Mouse (Mus musculus) lung, postnatal 0 days (tissue): ENCODE results near the gene Tmem130. TPM values are rescaled to one million over a fixed set of nuclear protein-coding genes. Genes with fewer than 3 reads are reported as not detected.

Experiments
- ATAC-seq: fragments of 200-750 bp; cut with Nextera tagmentation; 2 replicates; pipeline ENCODE4 v1.8.0; 2017; ENCODE audit warnings: moderate library complexity
- DNase-seq: peaks from one replicate; pipeline ENCODE4 v3.0.0-alpha.2; 2016; ENCODE audit warnings: low spot score
- H3K27ac ChIP-seq: fragments of 300-500 bp; sonication (generic); 2 replicates; pipeline ENCODE4 v1.5.1; 2014; ENCODE audit warnings: antibody characterized with exemption, mild to moderate bottlenecking, low read length, mixed read lengths
- H3K27me3 ChIP-seq: fragments of 300-500 bp; sonication (generic); replicated peaks from 2 replicates; pipeline ENCODE4 v1.6.1; 2014; ENCODE audit warnings: low read length, mixed read lengths; ENCODE audit not compliant: insufficient read depth
- H3K36me3 ChIP-seq: fragments of 300-500 bp; sonication (generic); 2 replicates; pipeline ENCODE4 v1.6.1; 2014; ENCODE audit warnings: low read length, mixed read lengths; ENCODE audit not compliant: insufficient read depth
- H3K4me1 ChIP-seq: fragments of 300-500 bp; sonication (generic); 2 replicates; pipeline ENCODE4 v1.6.1; 2014; ENCODE audit warnings: antibody characterized with exemption, low read depth, low read length, mixed read lengths; ENCODE audit not compliant: insufficient read depth
- H3K4me2 ChIP-seq: fragments of 300-500 bp; sonication (generic); replicated peaks from 2 replicates; pipeline ENCODE4 v1.6.1; 2014; ENCODE audit warnings: low read depth, mild to moderate bottlenecking, low read length, moderate library complexity, mixed read lengths
- H3K4me3 ChIP-seq: fragments of 300-500 bp; sonication (generic); 2 replicates; pipeline ENCODE4 v1.5.1; 2014; ENCODE audit warnings: low read depth, low read length
- H3K9ac ChIP-seq: fragments of 300-500 bp; sonication (generic); replicated peaks from 2 replicates; pipeline ENCODE4 v1.6.1; 2014; ENCODE audit warnings: low read depth, mild to moderate bottlenecking
- H3K9me3 ChIP-seq: fragments of 300-500 bp; sonication (generic); 2 replicates; pipeline ENCODE4 v1.6.1; 2016; ENCODE audit warnings: low read length, mixed read lengths
- CTCF ChIP-seq: IDR thresholded peaks from 2 replicates; pipeline ENCODE4 v1.5.1; 2016; ENCODE audit warnings: antibody characterized with exemption, mild to moderate bottlenecking
- EP300 ChIP-seq: IDR thresholded peaks from 2 replicates; pipeline ENCODE4 v1.6.1; 2016; ENCODE audit warnings: antibody characterized with exemption, mild to moderate bottlenecking, control low read depth
- WGBS: fragments of 180-500 bp; shearing (Covaris S2); extraction: QIAGEN DNeasy Blood & Tissue Kit; methylation state at CpG from one replicate; pipeline ENCODE4 v1.1.7; 2014; 5-methylcytosine and 5-hydroxymethylcytosine counted together
- polyA plus RNA-seq: library from polyadenylated mRNA; unstranded; fragments of >200 nt; fragmentation: Nextera tagmentation; extraction: Ambion mirVana; gene quantifications from 2 replicates; pipeline ENCODE4 v1.2.1, GENCODE M21; 2015

The Tmem130 gene
- polyA plus RNA-seq, 1 experiment from 2014 or later, result 0.23 TPM

DNA sequence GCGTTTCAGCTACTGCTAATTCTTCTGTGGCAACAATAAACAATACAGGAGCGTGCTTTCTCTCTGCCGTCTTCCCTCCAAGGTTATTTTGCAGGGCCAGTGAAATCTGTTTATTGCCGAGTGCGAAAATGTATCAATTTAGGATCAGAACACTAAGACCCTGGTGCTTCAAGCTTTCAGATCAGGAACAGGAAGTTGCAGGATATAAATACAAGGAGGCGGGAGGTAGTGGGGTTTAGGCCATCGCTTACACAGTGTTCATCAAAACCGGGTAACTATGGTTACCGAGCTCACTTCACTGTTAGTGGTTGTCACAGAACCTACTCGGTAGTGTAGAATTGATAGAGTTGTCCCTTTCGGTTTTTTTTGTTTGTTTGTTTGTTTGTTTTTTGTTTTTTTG lies 5.0 kb upstream of the Tmem130 start:
- H3K4me2 ChIP-seq, result no peak overlapping the region
- no peak overlapping the region for H3K27ac ChIP-seq
- TF ChIP-seq EP300 (no peak), CTCF (no peak)
- no peaks in the 10 kb centered on the region; the same call in 1 of the 2 replicates for H3K36me3 ChIP-seq
- no peaks in the 10 kb centered on the region for H3K9me3 ChIP-seq
- peaks cover 10% of the 10 kb centered on the region; the same call in 1 of the 2 replicates for H3K4me1 ChIP-seq
- no peak overlapping the region for H3K4me3 ChIP-seq
- no peak overlapping the region for H3K9ac ChIP-seq
- DNase-seq (no peak), ATAC-seq (no peak)
- H3K27me3 ChIP-seq, result 0 out of 2 replicates have a peak, but pooled peaks cover 5% of the 10 kb centered on the region
- 63% methylated on average over 11 of the region's 11 CpGs for WGBS

DNA sequence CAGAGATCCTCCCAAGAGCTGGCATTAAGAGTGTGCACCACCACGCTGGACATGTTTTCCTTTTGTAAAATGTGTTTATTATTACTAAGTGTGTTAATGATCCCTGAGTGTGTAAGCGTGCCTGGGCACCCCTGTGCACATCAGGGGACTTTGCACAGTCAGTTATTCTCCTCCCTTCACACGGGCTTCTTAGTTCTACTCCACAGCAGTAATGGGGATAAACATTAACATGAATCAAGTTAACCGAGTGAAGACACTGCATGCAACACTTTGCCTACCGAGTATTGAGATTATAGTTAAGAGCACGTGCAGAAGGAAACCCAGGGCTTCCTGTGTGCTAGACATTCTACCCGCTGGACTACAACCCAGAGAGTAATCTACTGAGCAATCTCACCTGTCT lies 4.4 kb upstream of the Tmem130 start:
- no peak for ATAC-seq
- Histone ChIP-seq H3K27ac (no peak overlapping the region), H3K27me3 (peaks cover 11% of the 10 kb centered on the region; the same call in 1 of the 2 replicates), H3K9me3 (no peaks in the 10 kb centered on the region), H3K9ac (no peak overlapping the region), H3K36me3 (no peaks in the 10 kb centered on the region), H3K4me2 (no peak overlapping the region), H3K4me1 (peaks cover 10% of the 10 kb centered on the region; the same call in 1 of the 2 replicates), H3K4me3 (no peak overlapping the region)
- 54% methylated on average over 7 of the region's 7 CpGs for WGBS
- no peak for DNase-seq
- TF ChIP-seq CTCF (no peak), EP300 (no peak)

DNA sequence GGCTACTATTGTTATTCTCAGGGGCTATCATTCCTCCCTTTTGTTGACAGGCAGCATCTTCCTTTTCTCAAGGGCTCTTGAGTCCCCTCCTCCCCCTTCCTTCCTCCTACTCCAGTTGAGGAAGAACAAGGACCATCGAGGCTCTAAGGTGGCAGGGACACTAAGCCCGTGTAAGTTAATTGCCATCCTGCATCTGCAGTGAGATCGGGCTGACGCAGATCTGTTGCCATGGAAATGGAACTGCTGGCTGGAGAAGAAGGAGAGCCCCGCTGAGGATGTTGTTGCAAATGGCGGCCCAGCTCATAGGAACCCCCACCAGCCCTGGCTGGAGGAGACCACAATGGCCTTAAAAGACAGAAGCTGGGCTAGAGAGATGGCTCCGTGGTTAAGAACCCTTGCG lies 3.2 kb downstream of the Tmem130 start:
- 18% methylated on average over 8 of the region's 8 CpGs for WGBS
- Histone ChIP-seq H3K9me3 (no peaks in the 10 kb centered on the region), H3K9ac (no peak overlapping the region), H3K4me3 (no peak overlapping the region), H3K27me3 (peaks cover 13% of the 10 kb centered on the region; the same call in 1 of the 2 replicates), H3K27ac (no peak overlapping the region), H3K36me3 (no peaks in the 10 kb centered on the region), H3K4me2 (no peak overlapping the region), H3K4me1 (no peaks in the 10 kb centered on the region)
- DNase-seq (no peak), ATAC-seq (no peak)
- TF ChIP-seq EP300 (no peak), CTCF (no peak)

DNA sequence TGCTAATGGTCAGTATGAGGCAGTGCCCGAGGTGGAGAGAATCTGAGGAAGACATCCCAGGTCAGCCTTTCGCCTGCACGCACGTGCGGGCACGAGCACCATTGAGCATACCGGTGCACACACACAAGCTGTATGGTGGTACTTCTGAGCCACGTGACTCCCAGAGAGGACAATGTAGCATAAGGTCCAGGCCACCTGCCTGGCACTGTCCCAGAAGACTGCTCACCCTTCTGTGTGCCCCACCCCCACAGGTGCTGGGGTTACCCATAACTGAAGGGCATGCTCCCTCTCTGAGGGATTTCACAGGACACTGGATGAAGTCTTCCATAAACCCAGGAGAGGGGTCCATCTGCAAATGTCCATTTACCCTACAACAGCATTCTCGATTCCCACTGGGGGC lies 4.2 kb downstream of the Tmem130 start:
- TF ChIP-seq EP300, result no peak
- no peak for TF ChIP-seq CTCF
- Histone ChIP-seq H3K36me3 (no peaks in the 10 kb centered on the region), H3K9ac (no peak overlapping the region), H3K9me3 (no peaks in the 10 kb centered on the region), H3K27ac (no peak overlapping the region), H3K4me1 (no peaks in the 10 kb centered on the region), H3K4me2 (no peak overlapping the region), H3K27me3 (peaks cover 13% of the 10 kb centered on the region; the same call in 1 of the 2 replicates), H3K4me3 (no peak overlapping the region)
- ATAC-seq, result no peak
- DNase-seq, result no peak
- 86% methylated on average over 9 of the region's 9 CpGs for whole genome bisulfite sequencing

DNA sequence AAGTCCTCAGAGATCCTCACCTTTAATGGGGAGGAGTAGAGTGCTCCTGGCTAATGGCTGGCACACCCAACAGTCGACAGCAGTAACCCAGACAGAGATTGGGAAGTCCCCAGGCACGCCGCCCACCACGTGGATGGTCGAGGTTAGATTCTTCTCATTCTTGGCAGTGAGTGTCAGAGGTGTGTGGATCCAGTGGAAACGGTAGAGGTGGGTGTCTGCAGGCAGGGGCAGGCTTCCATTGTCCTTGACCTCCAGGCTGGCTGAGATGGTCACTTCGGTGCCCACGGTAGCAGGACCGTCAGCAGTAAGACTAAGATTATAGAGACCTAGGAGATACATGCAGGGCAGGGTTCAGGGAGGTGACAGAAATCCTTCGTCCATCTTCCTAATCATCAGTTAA lies 6.4 kb downstream of the Tmem130 start:
- WGBS, result 37% methylated on average over 10 of the region's 10 CpGs
- H3K9me3 ChIP-seq, result no peaks in the 10 kb centered on the region
- H3K4me2 ChIP-seq, result no peak overlapping the region
- DNase-seq (no peak), ATAC-seq (no peak)
- H3K4me3 ChIP-seq, result no peak overlapping the region
- no peaks in the 10 kb centered on the region for H3K27me3 ChIP-seq
- H3K4me1 ChIP-seq, result no peaks in the 10 kb centered on the region
- no peak overlapping the region for H3K27ac ChIP-seq
- no peak overlapping the region for H3K9ac ChIP-seq
- TF ChIP-seq EP300 (no peak), CTCF (no peak)
- no peaks in the 10 kb centered on the region for H3K36me3 ChIP-seq

DNA sequence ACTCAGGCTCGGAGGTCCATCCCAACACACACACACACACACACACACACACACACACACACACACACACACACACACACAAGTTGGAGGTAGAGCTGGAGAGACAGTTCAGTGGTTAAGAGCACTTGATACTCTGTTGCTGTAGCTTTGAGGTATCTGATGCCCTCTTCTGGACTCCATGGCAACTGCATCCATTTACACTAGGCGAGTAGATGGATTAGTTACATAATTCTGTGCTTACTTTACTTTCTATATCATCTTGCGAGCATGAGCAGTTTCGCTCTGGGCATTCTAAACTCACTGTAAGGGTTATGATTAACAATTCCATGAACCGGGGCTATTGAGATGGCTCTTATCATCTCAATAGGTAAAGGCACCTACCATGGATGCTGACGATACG lies 8.6 kb downstream of the Tmem130 start:
- DNase-seq (peak; percentile 71), ATAC-seq (peak; percentile 53)
- Histone ChIP-seq H3K4me3 (no peak overlapping the region), H3K4me2 (no peak overlapping the region), H3K27ac (no peak overlapping the region), H3K27me3 (no peaks in the 10 kb centered on the region), H3K9me3 (no peaks in the 10 kb centered on the region), H3K4me1 (no peaks in the 10 kb centered on the region), H3K36me3 (no peaks in the 10 kb centered on the region), H3K9ac (no peak overlapping the region)
- WGBS, result 50% methylated on average over 7 of the region's 7 CpGs
- TF ChIP-seq EP300 (no peak), CTCF (peak; percentile 66)

DNA sequence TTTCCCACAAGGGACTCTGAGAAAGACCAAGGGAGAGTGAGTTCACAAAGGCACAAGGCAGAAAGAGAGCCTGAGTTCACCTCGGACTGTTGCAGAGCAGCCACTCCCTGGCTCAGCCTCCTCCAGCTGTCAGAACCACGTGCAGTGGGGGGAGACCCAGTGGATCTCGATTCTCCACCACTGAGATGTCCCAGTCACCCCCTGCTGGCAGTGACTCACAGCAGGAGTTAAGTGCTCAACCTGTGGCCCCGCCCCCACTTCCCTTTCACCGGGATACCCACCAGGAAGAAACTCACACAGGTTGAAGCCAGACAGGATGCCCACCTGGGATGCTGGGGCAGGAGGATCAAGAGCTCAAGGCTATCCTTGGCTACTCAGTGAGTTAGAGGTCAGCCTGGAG lies 9.2 kb downstream of the Tmem130 start:
- Histone ChIP-seq H3K9me3 (no peaks in the 10 kb centered on the region), H3K36me3 (no peaks in the 10 kb centered on the region), H3K9ac (no peak overlapping the region), H3K4me3 (no peak overlapping the region), H3K27ac (no peak overlapping the region), H3K27me3 (no peaks in the 10 kb centered on the region), H3K4me2 (no peak overlapping the region), H3K4me1 (no peaks in the 10 kb centered on the region)
- 3% methylated on average over 5 of the region's 5 CpGs for WGBS
- TF ChIP-seq EP300 (no peak), CTCF (0 out of 2 replicates have a peak, but pooled peaks have one; percentile 11)
- DNase-seq (no peak), ATAC-seq (peak; percentile 21; the same call in 1 of the 2 replicates)
